Mouse (Mus musculus) forebrain, embryonic 15.5 days (tissue): ENCODE data around the gene Zfhx3. TPM values are rescaled to one million over a fixed set of nuclear protein-coding genes. Genes with fewer than 3 reads are reported as not detected.
A peak's percentile ranks its signal among the peaks of the same experiment; 100 is the strongest.

Experiments
- ATAC-seq: fragments of 200-750 bp; cut with Nextera tagmentation; replicated peaks from 2 replicates; pipeline ENCODE4 v1.8.0; 2017; ENCODE audit warnings: mild to moderate bottlenecking, moderate TSS enrichment, moderate library complexity
- H3K27ac ChIP-seq: fragments of 300-500 bp; sonication (generic); replicated peaks from 2 replicates; pipeline ENCODE4 v1.5.1; 2015; ENCODE audit warnings: mild to moderate bottlenecking, inconsistent platforms
- H3K27me3 ChIP-seq: fragments of 300-500 bp; sonication (generic); 2 replicates; pipeline ENCODE4 v1.6.1; 2015; ENCODE audit warnings: inconsistent platforms
- H3K36me3 ChIP-seq: fragments of 300-500 bp; sonication (generic); 2 replicates; pipeline ENCODE4 v1.6.1; 2015; ENCODE audit warnings: mild to moderate bottlenecking, inconsistent platforms
- H3K4me1 ChIP-seq: fragments of 300-500 bp; sonication (generic); 2 replicates; pipeline ENCODE4 v1.6.1; 2015; ENCODE audit warnings: inconsistent platforms
- H3K4me2 ChIP-seq: fragments of 300-500 bp; sonication (generic); replicated peaks from 2 replicates; pipeline ENCODE4 v1.6.1; 2015; ENCODE audit warnings: mild to moderate bottlenecking, inconsistent platforms
- H3K4me3 ChIP-seq: fragments of 300-500 bp; sonication (generic); 2 replicates; pipeline ENCODE4 v1.5.1; 2015; ENCODE audit warnings: mild to moderate bottlenecking, inconsistent platforms
- H3K9ac ChIP-seq: fragments of 300-500 bp; sonication (generic); replicated peaks from 2 replicates; pipeline ENCODE4 v1.6.1; 2015; ENCODE audit warnings: mild to moderate bottlenecking, inconsistent platforms
- H3K9me3 ChIP-seq: fragments of 300-500 bp; sonication (generic); 2 replicates; pipeline ENCODE4 v1.6.1; 2016; ENCODE audit warnings: inconsistent platforms
- WGBS: fragments of 180-500 bp; shearing (Covaris S2); methylation state at CpG from one replicate; pipeline ENCODE4 v1.1.7; 2015; ENCODE audit warnings: mixed read lengths; 5-methylcytosine and 5-hydroxymethylcytosine counted together
- polyA plus RNA-seq: library from polyadenylated mRNA; unstranded; fragments of >200 nt; fragmentation: Nextera tagmentation; extraction: Ambion mirVana; gene quantifications from 2 replicates; pipeline ENCODE4 v1.2.1, GENCODE M21; 2015

Zfhx3 gene
- polyA plus RNA-seq, 1 experiment from 2014 or later = 14.9 TPM

DNA sequence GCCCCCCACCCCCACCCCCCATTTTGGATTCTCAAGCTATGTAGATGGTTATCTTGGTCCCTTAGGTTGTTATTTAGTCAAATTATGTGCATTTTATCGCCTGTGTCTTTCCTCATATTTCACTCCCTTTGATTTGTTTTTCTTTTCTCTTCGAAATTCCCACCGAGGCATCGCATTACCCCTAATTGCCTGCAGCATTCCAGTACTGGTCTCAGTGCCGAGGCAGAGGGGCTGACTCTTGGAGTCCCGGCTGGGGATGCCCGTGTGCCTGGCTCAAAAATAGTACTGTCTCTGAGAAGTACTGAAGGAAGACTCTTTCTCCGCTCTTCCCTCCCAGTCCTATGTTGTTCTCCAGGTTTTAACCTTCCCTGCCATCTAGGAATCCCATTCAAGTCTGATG is 125.8 kb downstream of the Zfhx3 start:
- 0 out of 2 replicates have a peak, but pooled peaks cover 4% of the 10 kb centered on the region for H3K4me1 ChIP-seq
- no peak for ATAC-seq
- WGBS = 44% methylated on average over 8 of the region's 8 CpGs

DNA sequence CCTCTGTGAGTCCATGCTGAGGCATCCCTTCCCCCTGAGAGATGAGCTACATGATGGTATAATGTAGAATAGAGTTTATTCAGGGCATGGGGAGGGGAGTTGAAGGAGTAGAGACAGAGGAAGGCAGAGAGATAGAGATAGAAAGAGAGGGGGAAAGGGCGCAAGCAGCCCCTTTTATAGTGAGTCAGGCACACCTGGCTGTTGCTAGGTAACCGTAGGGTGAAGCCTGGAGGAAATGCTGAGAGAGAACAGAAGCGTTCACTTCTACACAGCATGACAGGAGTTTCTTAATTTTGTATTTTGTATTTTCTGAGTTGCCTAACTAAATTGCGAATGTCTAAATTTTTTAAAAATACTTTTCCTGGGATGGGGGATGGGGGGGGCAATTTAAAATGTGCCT is 128.0 kb downstream of the Zfhx3 start:
- ATAC-seq = no peak
- H3K4me1 ChIP-seq = 0 out of 2 replicates have a peak, but pooled peaks cover 4% of the 10 kb centered on the region
- WGBS = 69% methylated on average over 4 of the region's 4 CpGs

More for the DNA sequence above, 125.8 kb downstream of the Zfhx3 start:
- Histone ChIP-seq H3K27ac (0 out of 2 replicates have a peak overlapping the region, but pooled peaks have one; percentile 18), H3K36me3 (no peaks in the 10 kb centered on the region), H3K9ac (no peak overlapping the region), H3K9me3 (no peaks in the 10 kb centered on the region), H3K27me3 (no peaks in the 10 kb centered on the region), H3K4me3 (no peak overlapping the region), H3K4me2 (no peak overlapping the region)

DNA sequence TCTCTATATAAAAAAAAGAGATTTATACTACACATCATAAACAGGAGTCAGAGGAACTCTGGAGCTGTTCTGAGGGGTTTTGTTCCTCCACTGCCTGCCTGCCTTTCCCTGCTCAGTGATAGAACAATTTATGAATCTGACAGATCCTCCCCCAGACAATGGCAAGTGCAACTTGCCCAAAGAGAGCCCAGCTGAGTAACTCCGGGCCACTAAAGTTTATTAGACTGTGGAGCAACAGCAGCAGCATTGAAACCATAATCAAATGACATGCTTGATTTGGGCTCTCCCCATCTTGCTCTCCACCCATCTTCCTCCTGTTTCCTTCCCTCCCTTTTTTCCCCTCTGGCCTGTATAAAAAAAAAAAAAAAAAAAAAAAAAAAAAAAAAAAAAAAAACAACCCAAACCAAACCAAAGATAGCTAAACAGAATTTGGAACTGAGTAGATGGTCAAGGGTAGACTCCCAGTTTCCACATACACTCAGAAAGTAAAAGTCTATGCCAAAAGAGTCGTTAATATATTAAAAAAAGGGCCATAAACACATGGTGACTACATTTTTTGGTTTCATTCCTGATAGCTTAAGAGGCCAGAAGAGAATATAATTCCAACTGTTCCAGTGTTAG is 129.8 kb downstream of the Zfhx3 start:
- no peak overlapping the region for H3K4me3 ChIP-seq
- no peaks in the 10 kb centered on the region for H3K9me3 ChIP-seq
- ATAC-seq = no peak
- H3K4me2 ChIP-seq = no peak overlapping the region
- H3K27ac ChIP-seq = no peak overlapping the region
- H3K36me3 ChIP-seq = no peaks in the 10 kb centered on the region
- 0 out of 2 replicates have a peak, but pooled peaks cover 4% of the 10 kb centered on the region for H3K4me1 ChIP-seq
- H3K27me3 ChIP-seq = no peaks in the 10 kb centered on the region
- WGBS = 42% methylated on average over 2 of the region's 2 CpGs
- no peak overlapping the region for H3K9ac ChIP-seq

More for the DNA sequence above, 128.0 kb downstream of the Zfhx3 start:
- Histone ChIP-seq H3K27me3 (no peaks in the 10 kb centered on the region), H3K9me3 (no peaks in the 10 kb centered on the region), H3K27ac (no peak overlapping the region), H3K36me3 (no peaks in the 10 kb centered on the region), H3K4me2 (no peak overlapping the region), H3K4me3 (no peak overlapping the region), H3K9ac (no peak overlapping the region)

DNA sequence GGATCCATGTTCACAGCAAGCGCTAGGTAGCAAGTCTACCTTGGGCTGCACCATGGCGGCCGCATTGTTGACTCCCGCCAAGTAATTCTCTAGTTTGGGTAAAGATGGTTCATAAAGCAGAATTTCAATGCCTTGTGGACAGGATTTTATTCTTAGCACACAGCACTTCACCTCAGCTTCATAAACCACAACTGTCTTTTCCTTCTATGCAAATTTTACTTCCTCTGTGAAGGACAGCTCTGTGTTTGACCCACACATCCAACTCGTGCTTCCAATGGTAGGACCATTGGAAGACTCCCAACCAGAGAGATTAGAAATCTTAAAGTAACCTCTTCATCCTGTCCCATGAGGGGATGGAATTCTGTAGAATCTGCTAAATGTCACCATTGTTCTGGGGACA is 130.4 kb downstream of the Zfhx3 start:
- 92% methylated on average over 5 of the region's 5 CpGs for WGBS
- Histone ChIP-seq H3K4me1 (0 out of 2 replicates have a peak, but pooled peaks cover 4% of the 10 kb centered on the region), H3K27ac (no peak overlapping the region), H3K36me3 (no peaks in the 10 kb centered on the region), H3K4me3 (no peak overlapping the region), H3K4me2 (no peak overlapping the region), H3K9me3 (no peaks in the 10 kb centered on the region), H3K9ac (no peak overlapping the region), H3K27me3 (no peaks in the 10 kb centered on the region)
- ATAC-seq = no peak

DNA sequence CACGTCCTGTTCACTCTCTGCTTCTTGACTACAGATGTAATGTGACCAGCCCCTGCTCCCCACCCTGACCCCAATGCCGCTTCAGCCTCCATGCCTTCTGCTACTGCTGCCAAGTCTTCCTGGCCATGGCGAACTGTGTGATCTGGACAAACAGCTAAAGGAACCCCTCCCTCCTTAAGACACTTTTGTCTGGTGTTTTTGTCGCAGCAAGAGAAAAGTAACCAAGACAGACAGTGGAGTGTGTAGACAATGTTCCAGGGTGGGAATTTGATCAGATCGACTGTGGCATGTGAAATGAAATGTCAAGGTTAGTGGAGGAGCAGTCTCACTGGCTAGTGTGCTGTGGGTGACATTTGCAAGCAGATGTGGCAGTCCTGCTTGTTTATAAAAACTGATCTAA is 132.7 kb downstream of the Zfhx3 start:
- Histone ChIP-seq H3K27ac (no peak overlapping the region), H3K36me3 (no peaks in the 10 kb centered on the region), H3K4me1 (no peaks in the 10 kb centered on the region), H3K9ac (no peak overlapping the region), H3K27me3 (no peaks in the 10 kb centered on the region), H3K4me2 (no peak overlapping the region), H3K9me3 (no peaks in the 10 kb centered on the region), H3K4me3 (no peak overlapping the region)
- WGBS = 80% methylated on average over 5 of the region's 5 CpGs
- no peak for ATAC-seq

DNA sequence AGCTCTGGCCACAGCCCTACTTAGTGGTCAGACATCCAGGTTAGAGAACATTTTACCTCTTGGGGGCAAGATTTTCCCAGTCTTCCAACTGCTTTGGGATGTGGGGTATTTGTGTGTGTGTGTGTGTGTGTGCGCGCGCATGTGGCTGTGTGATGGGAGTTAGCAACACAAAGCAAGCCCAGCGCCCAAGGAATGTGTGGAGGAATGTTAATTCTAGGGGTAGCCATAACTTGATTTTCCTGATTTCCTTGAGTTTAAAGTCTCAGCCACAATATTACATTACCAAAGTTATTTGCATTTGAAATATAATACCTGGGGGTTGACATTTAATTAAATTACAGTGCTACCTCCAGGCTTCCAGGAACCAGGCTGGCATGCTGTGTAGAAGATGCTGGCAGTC is 136.3 kb downstream of the Zfhx3 start:
- H3K27ac ChIP-seq = no peak overlapping the region
- H3K4me3 ChIP-seq = no peak overlapping the region
- H3K4me2 ChIP-seq = no peak overlapping the region
- WGBS = 93% methylated on average over 4 of the region's 4 CpGs
- no peaks in the 10 kb centered on the region for H3K4me1 ChIP-seq
- H3K9me3 ChIP-seq = no peaks in the 10 kb centered on the region
- no peak overlapping the region for H3K9ac ChIP-seq
- no peak for ATAC-seq
- H3K36me3 ChIP-seq = no peaks in the 10 kb centered on the region
- H3K27me3 ChIP-seq = no peaks in the 10 kb centered on the region

DNA sequence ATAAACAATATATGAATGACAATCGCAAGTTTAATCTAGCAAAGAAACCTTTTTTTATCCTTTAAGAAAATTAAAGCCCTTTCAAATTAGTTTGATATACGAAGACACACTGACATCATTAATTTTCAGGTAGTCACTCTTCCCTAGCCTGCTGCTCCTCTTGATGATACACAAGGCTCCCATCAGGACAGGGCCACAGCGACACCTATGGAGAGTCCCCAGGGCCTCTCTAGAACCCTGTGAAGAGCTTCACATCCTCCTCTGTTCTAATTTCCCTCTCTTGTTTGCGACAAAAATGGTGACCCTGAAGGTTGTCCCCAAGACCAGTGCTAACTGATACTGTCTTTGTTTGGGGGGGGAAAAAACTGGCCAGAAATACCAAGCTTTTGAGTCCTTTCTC is 144.5 kb downstream of the Zfhx3 start:
- no peaks in the 10 kb centered on the region for H3K27me3 ChIP-seq
- H3K9me3 ChIP-seq = no peaks in the 10 kb centered on the region
- H3K27ac ChIP-seq = no peak overlapping the region
- 59% methylated on average over 4 of the region's 4 CpGs for WGBS
- no peaks in the 10 kb centered on the region for H3K4me1 ChIP-seq
- ATAC-seq = no peak
- H3K4me3 ChIP-seq = no peak overlapping the region
- no peak overlapping the region for H3K4me2 ChIP-seq
- H3K36me3 ChIP-seq = no peaks in the 10 kb centered on the region
- no peak overlapping the region for H3K9ac ChIP-seq

DNA sequence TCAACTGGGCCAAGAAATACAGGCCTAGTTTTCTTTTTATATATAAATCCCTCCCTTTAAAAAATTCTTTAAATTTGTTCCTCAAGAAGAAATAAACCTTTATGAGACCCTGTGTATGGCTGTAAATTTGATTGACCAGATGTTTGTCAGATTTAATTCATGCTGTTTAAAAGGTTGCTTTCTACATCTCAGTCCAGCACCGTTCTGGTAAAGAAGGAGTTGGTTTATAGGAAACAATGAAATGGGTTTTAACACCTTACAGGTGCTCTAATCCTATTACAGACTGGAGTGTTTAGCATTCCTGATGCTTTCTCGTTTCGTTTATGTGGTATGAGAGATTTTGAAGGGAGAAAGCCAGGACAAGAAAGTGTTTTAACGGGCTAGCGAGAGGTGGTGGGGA is 147.2 kb downstream of the Zfhx3 start:
- Histone ChIP-seq H3K4me2 (no peak overlapping the region), H3K4me1 (no peaks in the 10 kb centered on the region), H3K27ac (no peak overlapping the region), H3K27me3 (no peaks in the 10 kb centered on the region), H3K36me3 (no peaks in the 10 kb centered on the region), H3K4me3 (no peak overlapping the region), H3K9me3 (no peaks in the 10 kb centered on the region), H3K9ac (no peak overlapping the region)
- no peak for ATAC-seq
- WGBS = 56% methylated on average over 5 of the region's 5 CpGs

DNA sequence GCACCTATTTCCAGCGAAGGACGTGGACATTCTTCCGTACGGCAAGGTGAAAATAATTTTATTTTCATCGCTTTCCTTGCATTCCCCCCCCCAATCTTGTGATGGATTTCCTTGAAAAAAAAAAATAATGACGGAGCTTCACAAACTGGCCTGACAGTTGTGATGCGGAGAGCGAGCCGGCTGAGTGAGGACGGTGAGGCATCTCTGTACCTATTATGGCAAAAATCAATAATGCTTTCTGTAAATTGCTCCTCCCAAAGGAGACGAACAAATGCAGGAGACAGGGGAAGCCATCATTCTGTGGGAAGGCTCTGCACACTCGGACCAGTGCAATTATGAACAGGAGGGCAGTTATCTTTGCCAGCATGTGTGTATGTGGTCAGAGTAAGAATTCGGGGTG is 156.2 kb downstream of the Zfhx3 start:
- Histone ChIP-seq H3K27me3 (peaks cover 5% of the 10 kb centered on the region; the same call in 1 of the 2 replicates), H3K4me1 (peaks cover 20% of the 10 kb centered on the region), H3K4me3 (no peak overlapping the region), H3K9me3 (no peaks in the 10 kb centered on the region), H3K4me2 (no peak overlapping the region), H3K36me3 (no peaks in the 10 kb centered on the region), H3K27ac (no peak overlapping the region), H3K9ac (no peak overlapping the region)
- ATAC-seq = no peak
- WGBS = 82% methylated on average over 13 of the region's 13 CpGs

DNA sequence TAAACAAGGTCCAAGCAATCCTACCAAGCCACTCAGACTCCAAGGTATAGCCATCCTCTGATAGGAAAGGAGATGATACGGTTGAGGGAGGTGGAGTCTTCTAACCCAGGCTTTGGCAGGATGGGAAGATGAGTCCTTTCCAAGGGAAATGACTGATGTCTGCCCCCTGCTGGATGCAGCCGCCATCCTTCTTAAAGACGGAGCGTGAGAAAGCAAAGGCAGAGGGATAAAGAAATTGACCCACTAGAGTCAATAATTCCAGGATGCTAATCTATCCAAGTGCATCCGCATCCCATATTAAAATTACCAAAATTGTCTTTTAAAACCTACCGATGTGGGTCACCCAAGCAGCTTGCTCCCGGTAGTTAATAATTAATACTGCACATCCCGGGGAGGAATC is 158.7 kb downstream of the Zfhx3 start:
- Histone ChIP-seq H3K4me2 (peak overlapping the region; percentile 33), H3K27me3 (peaks cover 7% of the 10 kb centered on the region; the same call in 1 of the 2 replicates), H3K9ac (0 out of 2 replicates have a peak overlapping the region, but pooled peaks have one; percentile 16), H3K9me3 (no peaks in the 10 kb centered on the region), H3K36me3 (no peaks in the 10 kb centered on the region), H3K27ac (peak overlapping the region; percentile 26), H3K4me3 (no peak overlapping the region), H3K4me1 (peaks cover 26% of the 10 kb centered on the region)
- 62% methylated on average over 8 of the region's 8 CpGs for WGBS
- no peak for ATAC-seq

DNA sequence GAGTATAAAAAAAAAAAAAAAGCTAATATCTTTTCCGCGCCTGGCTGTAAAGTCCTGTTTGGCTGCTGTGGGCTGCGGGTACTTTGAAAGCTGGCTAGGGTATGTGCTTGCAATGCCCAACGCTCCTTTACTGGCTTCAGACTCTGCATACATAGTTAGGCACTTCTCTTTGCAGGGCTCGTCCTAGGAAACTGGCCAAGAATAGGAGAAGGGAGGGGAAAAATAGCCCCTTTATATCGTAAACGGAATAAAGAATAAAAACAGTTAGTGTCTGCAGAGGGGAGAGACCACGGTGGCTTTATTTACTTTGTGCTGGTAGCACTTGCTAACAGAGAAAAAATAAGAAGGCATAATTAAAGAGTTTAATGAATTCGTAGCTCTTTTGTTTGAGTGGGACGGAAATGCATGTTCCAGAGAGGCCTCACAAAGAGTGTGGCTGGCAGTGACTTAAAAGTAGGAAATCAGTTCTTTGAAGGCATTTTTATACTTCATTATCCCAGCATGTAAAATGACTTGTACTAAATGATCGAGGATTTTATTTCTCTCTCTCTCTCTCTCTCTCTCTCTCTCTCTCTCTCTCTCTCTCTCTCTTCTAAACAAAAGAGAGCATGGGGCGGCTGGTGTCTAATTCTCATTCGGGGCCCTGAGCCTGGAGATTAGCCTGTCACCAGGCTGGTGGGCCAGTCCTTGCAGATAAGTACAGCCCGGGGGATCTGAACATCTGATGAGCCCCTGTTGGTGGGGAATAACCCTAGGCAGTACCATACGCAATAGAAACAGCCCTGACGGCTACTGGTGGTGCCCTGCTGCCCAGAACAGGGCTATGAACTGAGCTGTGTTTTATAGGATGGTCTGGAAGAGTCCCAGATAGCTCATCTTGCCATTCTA is 159.8 kb downstream of the Zfhx3 start:
- Histone ChIP-seq H3K27me3 (peaks cover 7% of the 10 kb centered on the region; the same call in 1 of the 2 replicates), H3K27ac (peak overlapping the region; percentile 26), H3K36me3 (no peaks in the 10 kb centered on the region), H3K9me3 (no peaks in the 10 kb centered on the region), H3K9ac (no peak overlapping the region), H3K4me2 (peak overlapping the region; percentile 33), H3K4me1 (peaks cover 26% of the 10 kb centered on the region), H3K4me3 (peak overlapping the region; percentile 17)
- ATAC-seq = peak; percentile 84
- 7% methylated on average over 16 of the region's 16 CpGs for WGBS

DNA sequence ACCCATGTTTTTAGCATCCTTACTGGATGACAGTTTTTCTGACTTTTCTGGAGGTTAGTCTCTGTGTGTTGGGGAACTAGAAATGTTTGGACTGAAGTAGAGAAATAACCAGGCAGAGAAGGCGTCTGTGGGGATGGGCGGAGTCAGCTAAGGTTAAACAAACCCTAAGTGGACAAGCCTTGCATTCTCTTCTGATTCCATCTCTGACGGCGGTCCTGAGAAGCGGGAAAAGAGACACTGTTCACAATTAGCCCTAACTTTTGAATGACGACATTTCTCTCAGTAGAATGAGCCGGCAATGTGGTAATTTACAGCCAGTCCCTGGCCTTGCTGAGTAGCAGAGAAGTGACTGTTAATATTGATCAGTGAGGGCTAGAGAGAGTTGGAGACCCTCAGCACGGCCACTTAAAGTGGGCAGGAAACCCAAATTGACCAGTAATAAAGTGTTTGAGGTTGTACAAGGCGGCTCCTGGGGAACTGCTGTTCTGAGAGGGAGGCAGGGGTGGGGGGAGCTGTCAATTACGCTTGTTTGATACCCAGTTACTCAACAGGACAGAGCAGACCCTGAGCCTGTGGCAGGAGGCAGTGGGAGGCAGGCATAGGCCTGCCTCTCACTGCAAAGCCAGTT is 162.1 kb downstream of the Zfhx3 start:
- no peak overlapping the region for H3K27ac ChIP-seq
- no peak overlapping the region for H3K4me2 ChIP-seq

More for the DNA sequence above, 162.1 kb downstream of the Zfhx3 start:
- Histone ChIP-seq H3K9me3 (no peaks in the 10 kb centered on the region), H3K36me3 (no peaks in the 10 kb centered on the region), H3K27me3 (peaks cover 7% of the 10 kb centered on the region; the same call in 1 of the 2 replicates), H3K4me3 (no peak overlapping the region), H3K9ac (no peak overlapping the region), H3K4me1 (peaks cover 26% of the 10 kb centered on the region)
- no peak for ATAC-seq
- 31% methylated on average over 10 of the region's 10 CpGs for WGBS
